Mouse (Mus musculus) adrenal gland, adult (tissue): ENCODE measurements around the gene Bglap.
"Not testable (repeated sequence)": the region's sequence is repeated elsewhere in the genome, so short reads cannot be mapped to it uniquely, and the experiment has no call there.

Experiments
- DNase-seq, 2 experiments: peaks; one replicate each; pipeline ENCODE4 v3.0.0; 2022 to 2023; ENCODE audit warnings: low spot score in 1 of 2; ENCODE audit not compliant: inconsistent age in 2 of 2

Bglap gene

GRCm38 (mm10) chr3:88384364-88384763 is at the start of gene Bglap:
TSS of gene Bglap (minus strand) at chr3:88384464.
- DNase-seq, result no peak

- not testable (repeated sequence) for DNase-seq
These were observed 44.4 kb upstream of the Bglap start for GRCm38 (mm10) chr3:88428639-88429038.

GRCm38 (mm10) chr3:88427342-88427905 is 43.2 kb upstream of the Bglap start:
- peak in 1 of 2 experiments; percentile 86 for DNase-seq

GRCm38 (mm10) chr3:88425708-88426420 is 41.6 kb upstream of the Bglap start:
- DNase-seq, result peak in 1 of 2 experiments; percentile 63

GRCm38 (mm10) chr3:88425330-88425689 is 41.0 kb upstream of the Bglap start:
- DNase-seq, result no peak

GRCm38 (mm10) chr3:88424605-88425329 is 40.5 kb upstream of the Bglap start, which contains the start of gene Slc25a44:
TSS of gene Slc25a44 (minus strand) at chr3:88425139.
- peak; percentile 95 to 98 for DNase-seq

GRCm38 (mm10) chr3:88422020-88422720 is 37.9 kb upstream of the Bglap start:
- no peak for DNase-seq

- no peak for DNase-seq
These were observed 36.5 kb upstream of the Bglap start for GRCm38 (mm10) chr3:88420771-88421170.

GRCm38 (mm10) chr3:88418016-88418415 is 33.8 kb upstream of the Bglap start:
- DNase-seq, result peak in 1 of 2 experiments; percentile 61

- DNase-seq, result peak in 1 of 2 experiments; percentile 55
These were observed 31.4 kb upstream of the Bglap start for GRCm38 (mm10) chr3:88415668-88416067.

- peak in 1 of 2 experiments; percentile 44 for DNase-seq
These were observed 28.4 kb upstream of the Bglap start for GRCm38 (mm10) chr3:88412636-88413035.

- DNase-seq, result peak; percentile 61 to 88
These were observed 27.4 kb upstream of the Bglap start for GRCm38 (mm10) chr3:88411681-88412080.

GRCm38 (mm10) chr3:88410645-88411031 is 26.4 kb upstream of the Bglap start:
- DNase-seq, result peak; percentile 55 to 83

- DNase-seq, result peak; percentile 95 to 98
These were observed 25.7 kb upstream of the Bglap start, which contains the start of gene Pmf1 for GRCm38 (mm10) chr3:88409741-88410644. TSS of gene Pmf1 (minus strand) at chr3:88410331.

- DNase-seq, result peak in 1 of 2 experiments; percentile 63
These were observed 24.7 kb upstream of the Bglap start for GRCm38 (mm10) chr3:88408953-88409352.

- peak in 1 of 2 experiments; percentile 55 for DNase-seq
These were observed 23.3 kb upstream of the Bglap start for GRCm38 (mm10) chr3:88407529-88407928.

GRCm38 (mm10) chr3:88407090-88407489 is 22.8 kb upstream of the Bglap start:
- peak; percentile 66 to 90 for DNase-seq

GRCm38 (mm10) chr3:88403522-88404230 is 19.4 kb upstream of the Bglap start:
- DNase-seq, result peak in 1 of 2 experiments; percentile 19

GRCm38 (mm10) chr3:88398666-88399065 is 14.4 kb upstream of the Bglap start:
- peak in 1 of 2 experiments; percentile 32 for DNase-seq
